Mouse (Mus musculus): Measurements from ENCODE around the gene Selplg. TPM values are rescaled to one million over a fixed set of nuclear protein-coding genes. Genes with fewer than 3 reads are reported as not detected.

Gene Selplg
- total RNA-seq, 2 experiments from 2014 or later, result 1.0 to 1.2 TPM

- DNase-seq, result no peak
- intact Hi-C loops (cut with DNase I), result loop anchor here (5.0 kb wide), 1 partner anchor 51 kb away; the partner anchor contains the start of gene Coro1c
These were observed 24.2 kb upstream of the Selplg start for GRCm38 (mm10) chr5:113856631-113857030.

GRCm38 (mm10) chr5:113855696-113856095 lies 23.3 kb upstream of the Selplg start:
- no peak for DNase-seq
- intact Hi-C loops (cut with DNase I), result loop anchor here (5.0 kb wide), 1 partner anchor 52 kb away; the partner anchor contains the start of gene Coro1c

DNA sequence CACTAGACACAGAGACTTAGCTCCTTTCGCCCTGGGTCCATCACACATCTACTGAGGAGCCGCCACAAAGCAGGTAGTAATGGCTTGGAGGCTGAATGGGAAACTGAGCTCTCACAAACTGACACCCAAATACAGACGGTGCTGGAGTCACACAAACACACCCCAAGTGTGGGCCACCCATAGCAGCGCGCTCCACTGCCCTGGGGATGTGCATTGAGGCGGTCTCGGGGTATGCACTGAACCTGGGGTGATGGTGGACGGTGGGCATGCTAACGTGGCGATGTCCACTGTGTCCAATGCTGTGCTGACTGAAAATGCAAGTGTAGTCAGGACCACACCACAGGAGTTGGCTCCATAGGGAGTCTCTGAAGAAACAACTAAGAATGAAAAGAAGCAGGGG lies 22.7 kb upstream of the Selplg start:
- no peak for DNase-seq
- intact Hi-C loops (cut with DNase I), result loop anchor here (5.0 kb wide), 1 partner anchor 52 kb away; the partner anchor contains the start of gene Coro1c

GRCm38 (mm10) chr5:113854494-113854893 lies 22.1 kb upstream of the Selplg start:
- DNase-seq, result peak; percentile 88 to 90
- intact Hi-C loops (cut with DNase I), result loop anchor here (1.0 to 5.0 kb wide), 2 partner anchors 78 to 100 kb away; no protein-coding TSS in a partner anchor

GRCm38 (mm10) chr5:113853541-113853940 lies 21.1 kb upstream of the Selplg start:
- intact Hi-C loops (cut with DNase I), result loop anchor here (5.0 kb wide), 1 partner anchor 79 kb away; no protein-coding TSS in a partner anchor
- no peak for DNase-seq

DNA sequence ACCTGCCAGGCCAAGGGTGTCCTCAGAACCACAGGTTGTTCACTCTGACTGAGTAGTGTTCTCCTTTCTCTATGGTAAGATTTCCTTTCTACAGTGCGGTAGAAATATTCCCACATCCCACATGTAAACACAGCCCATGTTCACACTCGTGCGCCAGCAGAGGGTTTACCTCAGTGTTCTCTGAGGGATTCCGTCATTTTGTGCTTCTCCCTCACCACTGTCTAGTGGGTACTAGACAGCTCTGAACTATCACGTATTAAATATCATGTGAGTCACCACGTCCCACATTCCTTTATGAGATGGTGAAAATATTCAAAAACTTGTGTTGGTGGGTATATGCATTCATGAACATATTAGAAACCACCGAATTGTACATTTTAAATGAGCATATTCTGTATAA lies 20.0 kb upstream of the Selplg start:
- intact Hi-C loops (cut with DNase I), result loop anchor here (5.0 kb wide), 1 partner anchor 80 kb away; no protein-coding TSS in a partner anchor
- no peak for DNase-seq

DNA sequence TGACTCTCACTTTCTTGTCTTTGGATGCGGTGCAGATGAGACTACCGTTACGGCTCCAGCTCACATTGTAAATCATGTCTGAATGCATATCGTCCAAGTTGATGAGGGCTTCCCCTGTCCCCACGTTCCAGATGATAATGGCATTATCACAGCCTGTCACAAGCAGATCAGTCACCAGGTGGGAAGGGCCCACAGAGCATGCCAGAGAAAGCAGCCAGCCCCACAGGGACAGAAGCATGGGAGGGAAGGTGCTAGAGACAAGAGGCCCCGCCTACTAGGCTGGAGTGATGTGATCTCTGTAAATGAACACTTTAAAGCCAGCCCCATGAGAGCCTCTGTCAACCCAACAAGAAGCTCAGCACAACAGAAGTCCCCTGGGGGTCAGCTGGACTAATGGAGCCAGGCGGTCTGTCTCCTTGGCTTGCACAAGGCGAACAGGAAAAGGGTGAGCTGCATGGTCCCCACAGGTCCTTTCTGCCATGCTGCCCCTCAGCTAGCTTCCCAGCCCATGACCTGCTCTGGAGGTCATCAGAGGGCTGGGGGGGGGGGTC lies 18.3 kb upstream of the Selplg start:
- DNase-seq, result no peak

DNA sequence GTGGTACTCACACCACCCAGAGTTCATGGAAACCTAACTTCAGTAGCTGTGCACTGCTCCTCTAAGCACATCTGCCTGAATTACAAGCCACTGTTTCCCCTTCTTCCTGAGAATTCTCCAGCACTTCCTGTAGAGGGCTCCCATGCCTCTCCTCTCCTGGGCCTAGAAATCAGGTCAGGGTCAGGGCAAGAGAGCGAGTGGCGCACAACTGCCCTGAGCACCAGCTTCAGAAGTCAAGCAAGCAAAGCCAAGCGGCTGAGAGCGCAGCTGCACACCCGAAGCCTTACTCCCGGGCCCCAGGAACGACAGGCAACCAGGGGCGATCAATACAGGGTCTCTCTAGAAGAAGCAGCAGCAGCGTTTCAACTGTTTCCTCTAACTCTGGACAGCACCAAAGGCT lies 15.2 kb upstream of the Selplg start:
- no peak for DNase-seq
- intact Hi-C loops (cut with DNase I), result no loop called here

More for the DNA sequence above, 18.3 kb upstream of the Selplg start:
- intact Hi-C loops (cut with DNase I), result loop anchor here (5.0 kb wide), 1 partner anchor 82 kb away; no protein-coding TSS in a partner anchor

GRCm38 (mm10) chr5:113846656-113847055 lies 14.2 kb upstream of the Selplg start:
- DNase-seq, result no peak
- intact Hi-C loops (cut with DNase I), result no loop called here

- intact Hi-C loops (cut with DNase I), result no loop called here
These were observed 13.2 kb upstream of the Selplg start for GRCm38 (mm10) chr5:113845627-113846026.

DNA sequence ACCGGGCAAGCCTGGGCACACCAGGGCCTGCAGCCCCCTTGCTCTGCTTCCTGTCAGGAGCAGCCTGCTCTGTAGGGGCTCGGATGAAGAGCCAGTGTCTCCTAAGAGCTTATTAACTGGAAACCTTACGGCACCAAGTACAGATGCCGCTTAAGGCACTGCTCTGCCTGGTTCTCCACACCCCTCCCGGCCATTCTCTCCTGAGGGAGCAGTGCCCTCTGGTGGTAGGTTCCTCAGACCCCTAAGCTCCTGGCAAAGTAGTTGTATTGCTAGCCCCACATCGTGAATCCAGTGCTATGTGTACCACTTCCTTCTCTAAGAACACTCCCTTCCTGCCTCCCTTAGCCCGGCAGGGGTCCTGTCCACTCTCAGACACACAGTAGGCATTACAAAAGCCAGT lies 12.3 kb upstream of the Selplg start:
- DNase-seq, result no peak
- intact Hi-C loops (cut with DNase I), result no loop called here

More at GRCm38 (mm10) chr5:113845627-113846026, 13.2 kb upstream of the Selplg start:
- no peak for DNase-seq

- intact Hi-C loops (cut with DNase I), result no loop called here
- DNase-seq, result no peak
These were observed 11.7 kb upstream of the Selplg start for GRCm38 (mm10) chr5:113844106-113844505.

GRCm38 (mm10) chr5:113842906-113843305 lies 10.5 kb upstream of the Selplg start:
- intact Hi-C loops (cut with DNase I), result no loop called here
- no peak for DNase-seq

- intact Hi-C loops (cut with DNase I), result no loop called here
- no peak for DNase-seq
These were observed 9.8 kb upstream of the Selplg start for GRCm38 (mm10) chr5:113842244-113842643.

DNA sequence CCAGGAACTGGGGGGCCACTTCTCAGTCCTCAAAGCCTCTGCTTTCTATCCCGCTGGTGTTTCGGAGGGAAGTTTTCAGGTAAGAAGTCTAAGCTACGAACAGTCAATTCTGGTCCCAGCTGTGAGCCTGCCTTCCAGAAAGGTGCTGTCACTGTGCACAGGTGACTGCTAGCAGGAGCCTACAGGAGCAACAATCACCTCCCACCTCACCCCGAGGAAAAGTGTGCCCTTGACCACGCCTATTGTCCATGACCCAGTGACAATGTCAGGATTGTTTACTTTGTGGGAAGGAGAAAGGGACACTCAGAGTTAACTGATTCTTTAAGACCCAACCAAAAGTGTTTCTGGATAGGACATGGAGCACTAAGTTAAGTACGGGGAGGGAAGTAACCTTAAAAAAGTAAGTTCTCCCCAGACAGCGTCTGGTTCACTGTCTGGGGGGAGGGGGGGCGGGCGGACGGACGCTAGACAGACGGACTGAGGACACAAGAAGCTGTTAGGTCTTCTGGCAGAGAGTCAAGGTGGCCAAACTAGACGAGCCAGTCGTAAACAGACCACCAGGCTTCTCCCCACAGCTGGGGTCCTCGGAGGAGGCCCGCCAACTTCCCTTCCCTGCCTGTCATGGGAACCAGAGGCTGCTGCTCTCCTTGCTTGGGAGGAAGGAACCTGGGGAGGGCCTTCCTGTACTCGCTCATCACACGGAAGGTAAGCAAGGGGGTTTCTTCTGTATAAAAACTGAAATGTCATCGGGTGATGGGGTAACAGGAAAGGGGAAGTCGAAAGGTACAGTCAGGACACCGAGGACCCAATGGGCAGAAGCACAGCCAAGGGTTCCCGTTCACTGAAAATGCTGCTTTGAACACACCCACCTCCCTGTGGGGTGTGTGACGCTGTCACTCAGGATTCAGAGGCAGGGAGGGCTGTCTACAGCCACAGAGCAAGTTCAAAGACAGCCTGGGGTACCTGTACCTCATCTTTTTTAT lies 9.1 kb upstream of the Selplg start:
- intact Hi-C loops (cut with DNase I), result no loop called here
- no peak for DNase-seq

- no peak for DNase-seq
- intact Hi-C loops (cut with DNase I), result no loop called here
These were observed 8.0 kb upstream of the Selplg start for GRCm38 (mm10) chr5:113840443-113840842.

DNA sequence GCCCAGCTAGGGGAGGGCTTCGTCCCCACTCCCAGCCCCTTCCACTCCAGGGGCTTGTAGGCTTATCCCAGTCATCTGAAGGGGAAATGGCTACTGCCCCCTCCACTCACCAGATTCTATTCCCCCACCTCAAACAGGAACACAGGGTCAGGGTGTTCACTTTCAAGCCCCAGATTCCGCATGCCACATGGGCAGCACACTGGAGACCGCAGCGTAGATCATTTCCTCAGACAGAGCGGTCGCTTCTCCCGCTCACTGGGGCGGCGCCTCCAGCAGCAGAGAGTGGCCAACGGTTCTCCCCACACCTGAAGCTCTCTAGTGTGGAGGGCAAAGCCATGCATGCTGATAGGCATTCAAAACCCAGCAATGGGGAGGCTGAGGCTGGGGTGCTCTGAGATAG lies 4.5 kb upstream of the Selplg start:
- intact Hi-C loops (cut with DNase I), result no loop called here
- no peak for DNase-seq

GRCm38 (mm10) chr5:113833316-113833947 lies 988 bp upstream of the Selplg start:
- intact Hi-C loops (cut with DNase I), result no loop called here
- no peak for DNase-seq

DNA sequence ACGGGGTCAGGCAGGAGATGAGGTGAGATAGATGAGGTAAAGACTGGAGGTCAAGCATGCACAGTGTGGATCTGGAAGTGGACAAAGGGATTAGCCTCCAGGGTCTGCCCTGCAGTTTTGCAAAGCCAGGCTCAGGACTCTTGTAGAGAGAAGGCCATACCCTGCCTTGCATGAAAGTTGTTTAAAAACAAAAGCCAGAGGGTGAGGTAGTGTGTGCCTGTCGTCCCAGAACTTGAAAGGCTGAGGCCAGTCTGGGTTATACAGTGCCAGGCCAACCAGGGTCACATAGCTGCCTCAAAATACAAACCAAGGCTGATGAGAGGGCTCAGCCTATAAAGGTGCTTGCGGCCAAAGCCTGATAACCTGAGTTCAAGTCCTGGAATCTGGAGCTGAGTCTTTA lies 703 bp downstream of the Selplg start:
- no peak for DNase-seq
- intact Hi-C loops (cut with DNase I), result no loop called here

GRCm38 (mm10) chr5:113830796-113831195 lies 1.6 kb downstream of the Selplg start:
- no peak for DNase-seq
- intact Hi-C loops (cut with DNase I), result no loop called here

DNA sequence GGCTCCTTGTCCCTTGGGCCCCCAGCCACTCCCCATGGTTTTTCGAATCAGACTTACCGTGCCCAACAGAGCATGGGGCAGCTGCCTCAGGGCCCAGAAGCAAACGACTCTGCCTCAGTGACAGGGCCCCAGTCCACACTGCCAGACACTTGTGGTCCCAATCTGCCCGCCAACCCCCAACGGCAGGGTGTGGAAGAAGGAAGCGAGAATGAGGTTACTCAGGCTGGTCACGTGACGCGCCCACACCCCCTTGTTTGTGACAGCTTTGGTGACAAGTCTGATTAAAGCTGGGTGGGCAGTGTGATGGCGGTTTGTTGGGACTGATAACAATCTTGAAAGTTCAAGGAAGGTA lies 2.2 kb downstream of the Selplg start:
- DNase-seq, result no peak

More for the DNA sequence above, 2.2 kb downstream of the Selplg start:
- intact Hi-C loops (cut with DNase I), result no loop called here

Measured in gastrocnemius, postnatal 36 days (tissue).